Mouse (Mus musculus) megakaryocyte progenitor cell, adult 5-6 weeks (primary cell): ENCODE results near the gene Lhpp. TPM values are rescaled to one million over a fixed set of nuclear protein-coding genes. Genes with fewer than 3 reads are reported as not detected.

Experiments
- ATAC-seq: replicated peaks from 2 replicates; pipeline ENCODE4 v1.8.0; 2016; ENCODE audit warnings: mild to moderate bottlenecking, moderate TSS enrichment, inconsistent platforms; ENCODE audit not compliant: poor library complexity
- total RNA-seq, 2 experiments: library from RNA; stranded (forward) in 1 of 2; stranded (reverse) in 1 of 2; fragments of 157-497, 149-512 nt in 1 of 2; fragments of 200-1000 nt in 1 of 2; gene quantifications; 2 replicates each; pipeline versions ENCODE4 v1.2.3 to v1.2.4; 2015 to 2017

The Lhpp gene
- total RNA-seq (2015), result 10.8 and 14.2 TPM in 2 replicates
- total RNA-seq (2017), result 9.1 and 11.2 TPM in 2 replicates

DNA sequence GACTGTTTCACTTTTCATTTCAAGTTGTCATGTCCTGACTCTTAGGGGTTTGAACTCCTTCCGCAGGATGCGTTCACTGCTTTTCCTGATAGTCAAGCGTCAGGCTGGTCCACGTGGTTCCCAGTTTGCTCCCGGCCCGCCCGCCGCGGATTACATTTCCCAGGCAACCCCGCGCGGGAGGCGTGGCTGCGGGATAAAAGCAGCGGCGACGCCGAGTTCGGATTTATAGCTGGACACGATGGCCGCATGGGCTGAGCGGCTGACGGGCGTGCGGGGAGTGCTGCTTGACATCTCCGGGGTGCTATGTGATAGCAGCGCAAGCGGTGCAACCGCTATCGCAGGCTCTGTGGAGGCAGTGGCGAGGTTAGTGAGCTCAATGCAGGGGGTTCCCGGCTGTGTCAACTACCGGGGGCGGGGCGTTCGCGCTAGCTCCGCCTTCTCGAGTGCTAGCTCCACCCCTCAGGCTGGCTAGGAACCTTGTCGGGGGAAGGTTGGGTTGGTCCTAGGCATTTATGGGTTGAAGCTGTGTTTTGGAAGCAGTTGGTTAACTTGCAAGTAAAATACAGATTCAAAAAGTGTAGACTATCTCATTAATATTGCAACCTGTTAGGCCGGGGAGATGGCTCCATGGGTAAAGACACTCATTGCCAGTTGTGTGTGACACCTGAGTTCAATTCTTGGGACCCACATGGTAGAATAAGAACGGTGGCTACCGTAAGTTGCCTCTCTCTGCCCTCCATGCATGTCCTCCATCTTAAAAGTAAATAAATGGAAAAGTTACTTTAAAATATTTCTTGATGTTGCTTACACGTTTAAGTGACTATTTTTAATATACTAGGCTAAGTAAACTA lies at the start of gene Lhpp:
Gene Lhpp, plus strand, starts transcription at position 171 of the 851 bp plus-strand sequence.
- peak; percentile 90 for ATAC-seq

DNA sequence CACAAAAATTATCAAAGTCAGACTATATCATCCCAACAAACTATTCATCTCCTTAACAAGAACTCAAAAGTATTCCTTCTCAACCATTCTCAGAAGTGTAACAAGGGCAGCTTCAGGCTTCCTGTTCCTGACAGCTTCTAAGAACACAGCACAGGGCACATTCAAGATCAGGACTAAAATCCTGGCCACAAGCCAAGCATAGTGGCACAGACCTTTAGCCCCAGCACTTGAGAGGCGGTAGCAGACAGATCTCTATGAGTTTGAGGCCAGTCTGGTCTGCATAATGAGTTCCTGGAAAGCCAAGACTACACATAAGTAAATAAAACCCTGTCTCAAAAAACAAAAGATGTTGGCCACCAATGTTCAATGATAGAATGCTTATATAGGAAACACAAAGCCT lies 44.6 kb upstream of the Lhpp start:
- ATAC-seq, result no peak

DNA sequence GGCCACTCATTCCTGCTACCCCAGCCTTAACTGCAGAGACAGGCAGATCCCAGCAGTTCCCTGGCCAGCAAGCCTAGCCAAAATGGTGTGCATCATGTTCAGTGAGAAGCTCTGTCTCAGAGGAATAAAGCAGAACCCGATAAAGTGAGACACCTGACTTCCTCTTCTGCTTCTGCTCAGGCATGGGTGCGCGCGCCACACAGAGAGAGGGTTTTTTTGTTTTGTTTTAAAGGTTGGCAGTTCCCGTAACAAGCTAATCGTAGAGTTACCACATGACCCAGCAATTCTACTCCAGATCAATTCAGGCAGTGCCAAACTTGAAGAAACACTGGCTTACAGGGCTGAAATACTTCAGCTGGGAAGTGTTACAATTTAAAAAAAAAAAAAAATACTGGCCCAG lies 41.6 kb upstream of the Lhpp start:
- ATAC-seq, result peak; percentile 34; the same call in 1 of the 2 replicates

DNA sequence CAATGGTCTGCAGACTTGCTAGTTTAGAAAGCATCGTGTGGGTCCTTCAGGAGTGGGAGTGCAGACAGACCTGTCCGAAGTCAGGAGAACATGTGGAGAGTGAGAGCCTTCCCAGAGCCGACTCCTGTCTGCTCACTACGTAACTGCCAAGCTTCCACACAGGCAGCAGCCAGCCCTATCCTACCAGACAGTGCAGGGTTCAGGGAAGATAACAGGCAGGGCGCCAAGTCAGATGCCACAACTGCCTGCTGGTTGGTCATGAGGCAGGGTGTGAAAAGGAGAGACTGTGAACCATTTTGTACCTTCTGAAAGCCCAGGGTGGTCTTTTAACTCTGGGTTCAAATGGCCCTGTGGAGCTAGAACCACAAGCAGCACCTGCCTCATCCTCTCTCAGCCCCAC lies 40.4 kb upstream of the Lhpp start:
- peak; percentile 78 for ATAC-seq

DNA sequence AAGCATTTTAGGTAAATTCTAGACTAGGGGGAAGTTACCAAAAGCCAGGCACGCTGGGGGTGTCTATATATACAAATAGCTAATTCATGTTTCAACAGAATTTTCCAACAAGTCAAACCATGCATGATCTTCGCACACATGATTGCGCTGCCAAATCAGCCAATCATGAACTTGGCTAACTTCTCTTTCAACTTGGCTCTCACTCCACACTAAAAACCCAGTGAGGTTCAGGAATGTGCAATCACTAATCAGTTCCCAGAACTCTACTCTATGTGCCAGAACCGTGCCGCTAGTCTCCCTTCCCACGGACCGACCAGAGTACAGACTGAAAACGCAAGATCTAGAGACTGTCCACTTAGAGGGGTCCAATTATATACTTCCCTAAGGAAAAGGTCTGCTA lies 39.0 kb upstream of the Lhpp start:
- ATAC-seq, result no peak

DNA sequence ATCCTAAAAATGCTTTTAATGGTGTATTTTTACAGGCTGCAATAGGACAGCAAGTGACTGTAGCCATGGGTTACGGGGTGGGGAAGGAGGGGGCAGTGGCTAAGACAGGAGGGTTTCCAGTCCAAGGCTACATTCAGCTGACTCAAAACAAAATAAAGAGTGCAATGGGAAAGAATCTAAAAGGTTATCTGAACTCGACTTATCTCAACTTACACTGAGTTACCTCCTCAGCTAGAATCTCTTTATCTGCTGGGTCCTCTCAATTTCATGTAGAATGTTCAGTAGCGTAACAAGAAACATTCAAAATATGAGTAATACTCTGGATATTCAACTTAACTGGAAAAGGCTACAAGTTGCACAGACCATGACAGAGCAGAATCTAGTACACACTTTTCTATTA lies 37.7 kb upstream of the Lhpp start:
- ATAC-seq, result no peak

DNA sequence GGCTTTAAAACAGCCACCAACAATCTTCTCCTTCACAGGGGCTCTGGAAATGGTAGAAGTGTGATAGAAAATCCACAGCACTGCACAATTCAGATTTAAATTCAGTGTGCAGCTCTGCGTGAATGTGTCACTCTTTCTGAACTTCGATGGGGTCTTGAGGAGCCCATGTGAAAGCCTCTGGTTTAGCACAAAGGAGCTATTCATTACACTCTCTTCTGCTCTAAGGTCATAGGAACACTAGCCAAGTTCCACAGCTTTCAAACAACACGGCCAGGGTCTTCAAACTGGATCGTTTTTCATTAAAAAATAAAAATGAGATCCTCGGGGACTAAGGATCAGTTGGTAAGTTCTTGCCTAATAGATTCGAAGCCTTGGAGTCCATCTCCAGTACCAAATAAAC lies 37.2 kb upstream of the Lhpp start:
- no peak for ATAC-seq

DNA sequence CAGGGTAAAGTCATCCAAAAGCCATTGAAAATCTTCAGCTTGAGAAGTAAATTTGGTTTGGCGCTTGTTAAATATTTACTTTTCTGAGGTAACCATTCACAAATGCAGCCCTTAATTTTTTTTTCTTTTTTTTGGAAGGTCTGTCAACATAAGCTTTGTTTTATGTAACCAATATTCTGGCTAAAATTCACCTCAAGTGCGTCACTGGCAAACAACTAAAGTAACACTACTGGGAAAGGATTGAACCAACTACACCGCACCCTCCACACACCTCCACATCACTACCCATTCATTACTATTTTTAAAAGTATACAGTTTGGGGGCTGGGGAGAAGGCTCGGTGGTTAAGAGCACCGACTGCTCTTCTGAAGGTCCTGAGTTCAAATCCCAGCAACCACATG lies 35.8 kb upstream of the Lhpp start:
- no peak for ATAC-seq

DNA sequence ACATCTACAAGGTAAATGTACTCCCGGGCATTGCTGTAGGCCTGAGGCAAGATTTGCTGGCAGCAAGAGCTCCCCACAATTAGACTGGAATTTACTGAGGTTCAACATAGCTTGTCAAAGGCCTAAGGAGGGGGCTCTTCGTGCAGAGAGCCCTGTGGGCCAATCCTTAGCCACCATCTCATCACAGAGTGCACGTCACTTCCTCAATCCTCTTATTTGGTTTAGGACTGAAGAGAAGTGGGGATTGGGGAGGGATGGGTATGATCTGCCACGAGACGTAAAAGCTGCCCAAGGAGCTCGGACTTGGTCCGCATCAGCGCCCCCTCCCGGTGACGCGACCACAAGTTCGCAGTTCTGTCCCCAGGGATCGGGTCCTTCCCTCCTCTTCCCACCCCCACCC lies 34.8 kb upstream of the Lhpp start:
- peak; percentile 81 for ATAC-seq

DNA sequence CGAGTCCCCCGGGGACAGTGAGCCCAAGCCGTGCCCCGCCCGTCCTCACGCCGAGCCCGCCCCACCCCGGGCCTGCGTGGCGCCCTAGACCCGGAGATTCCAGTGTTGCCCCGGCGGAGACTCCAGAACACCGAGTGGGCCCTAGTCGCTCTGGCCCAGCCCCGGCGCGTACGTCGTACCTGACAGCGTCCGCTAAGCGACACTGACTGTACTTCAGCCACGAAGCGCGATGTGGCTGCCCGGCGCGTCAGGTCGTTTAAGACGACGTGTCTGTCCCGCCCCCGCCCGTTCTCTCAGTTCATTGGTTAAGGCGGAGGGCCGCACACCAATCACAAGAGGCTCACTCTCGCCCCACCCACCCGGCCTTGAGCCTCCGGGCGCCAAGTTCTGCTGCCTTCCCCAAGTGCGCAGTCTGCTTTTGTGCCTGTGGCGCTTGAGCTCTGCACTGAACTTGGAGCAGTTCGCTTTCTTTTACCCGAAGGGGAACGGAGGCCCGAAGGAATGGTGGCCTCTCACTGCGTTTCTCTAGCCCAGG lies 34.3 kb upstream of the Lhpp start, which contains the start of gene Oat:
Gene Oat, minus strand, starts transcription at position 283 of the 535 bp plus-strand sequence.
- ATAC-seq, result peak; percentile 87

DNA sequence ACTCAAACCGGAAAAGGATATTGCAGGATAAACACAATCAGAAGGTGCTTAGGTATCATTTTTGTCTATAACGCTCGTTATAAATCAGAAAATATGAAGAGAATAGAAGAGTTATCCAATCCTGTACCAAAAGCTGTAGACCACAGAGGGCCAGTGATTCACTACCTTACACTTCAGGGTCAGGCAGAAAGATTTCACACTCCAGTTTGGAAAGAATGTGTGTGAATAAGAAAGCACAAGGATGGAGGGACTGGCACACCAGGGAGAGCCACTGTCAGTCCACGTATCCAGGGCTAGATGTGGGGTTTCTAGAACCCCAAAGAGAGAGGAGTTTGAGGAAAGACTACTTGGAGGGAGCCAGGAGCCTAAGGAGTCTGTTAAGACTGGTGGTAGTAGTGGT lies 33.5 kb upstream of the Lhpp start:
- no peak for ATAC-seq

DNA sequence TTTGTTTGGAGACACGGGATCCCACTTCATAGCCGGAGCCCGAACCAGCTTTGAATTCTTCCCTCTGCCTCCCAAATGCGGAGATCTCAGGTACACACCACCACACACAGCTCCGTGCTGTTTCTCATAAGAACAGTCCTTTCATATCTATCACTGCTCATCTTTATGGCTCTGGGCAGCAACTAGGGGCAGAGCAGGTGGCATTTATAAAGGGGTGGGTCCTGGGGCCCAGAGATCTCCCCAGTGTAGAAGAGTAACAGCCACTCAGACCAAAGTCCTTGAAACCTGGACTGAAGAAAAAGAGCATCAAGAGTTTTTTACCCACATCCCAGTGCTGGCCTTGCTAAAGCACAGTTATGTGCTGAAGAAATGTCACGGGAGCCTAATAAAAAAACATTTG lies 29.9 kb upstream of the Lhpp start:
- ATAC-seq, result no peak

DNA sequence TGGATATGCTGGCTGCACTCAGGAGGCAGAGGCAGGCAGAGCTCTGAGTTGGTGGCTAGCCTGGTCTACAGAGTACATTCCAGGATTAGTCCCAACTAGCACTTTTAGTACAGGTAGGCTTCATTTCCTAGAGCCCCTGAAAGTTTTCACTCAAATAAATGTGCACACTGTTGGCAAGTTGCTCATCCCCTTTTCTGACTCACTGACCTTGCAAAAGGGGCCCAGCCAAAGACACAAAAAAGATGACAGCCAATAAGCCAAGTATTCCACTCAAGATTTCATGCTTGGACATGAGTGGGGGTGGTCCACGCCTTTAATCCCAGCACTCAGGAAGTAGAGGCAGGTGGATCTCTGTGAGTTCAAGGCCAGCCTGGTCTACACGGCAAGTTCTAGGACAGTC lies 29.0 kb upstream of the Lhpp start:
- no peak for ATAC-seq

DNA sequence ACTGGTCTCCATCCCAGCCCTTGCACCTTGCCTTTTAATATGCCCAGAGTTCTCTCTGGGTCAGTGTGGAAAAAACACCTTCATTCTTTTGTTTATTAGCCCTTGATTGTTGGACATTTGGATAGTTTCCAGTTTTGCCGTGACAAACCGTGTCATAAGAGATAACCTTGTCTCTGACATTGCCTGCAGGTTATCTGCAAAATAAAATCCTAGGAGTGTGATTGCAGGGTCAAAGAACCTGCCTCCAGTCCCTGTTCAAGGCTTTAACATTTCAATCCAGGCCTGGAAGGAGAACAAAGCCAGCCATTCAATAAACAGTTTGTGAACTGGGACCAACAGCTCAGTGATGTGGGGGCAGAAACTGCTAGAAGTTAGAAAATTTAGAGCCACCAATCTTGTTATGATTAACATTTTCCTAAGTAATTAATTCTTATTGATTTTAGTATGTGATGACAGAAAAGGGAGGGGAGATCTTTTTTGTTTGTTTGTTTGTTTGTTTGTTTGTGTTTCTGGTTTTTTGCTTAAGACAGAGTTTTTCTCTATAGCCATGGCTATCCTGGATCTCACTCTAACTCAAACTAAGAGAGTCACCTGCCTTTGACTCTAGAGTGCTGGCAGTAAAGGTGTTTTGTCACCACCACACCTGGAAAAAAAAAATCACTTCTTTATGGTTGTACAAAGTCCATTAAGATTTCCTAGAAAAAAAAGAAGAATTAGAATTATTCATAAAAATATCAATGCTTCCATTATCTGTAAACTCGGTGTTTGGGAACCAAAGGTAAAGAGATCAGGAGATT lies 24.5 kb upstream of the Lhpp start:
- ATAC-seq, result no peak

DNA sequence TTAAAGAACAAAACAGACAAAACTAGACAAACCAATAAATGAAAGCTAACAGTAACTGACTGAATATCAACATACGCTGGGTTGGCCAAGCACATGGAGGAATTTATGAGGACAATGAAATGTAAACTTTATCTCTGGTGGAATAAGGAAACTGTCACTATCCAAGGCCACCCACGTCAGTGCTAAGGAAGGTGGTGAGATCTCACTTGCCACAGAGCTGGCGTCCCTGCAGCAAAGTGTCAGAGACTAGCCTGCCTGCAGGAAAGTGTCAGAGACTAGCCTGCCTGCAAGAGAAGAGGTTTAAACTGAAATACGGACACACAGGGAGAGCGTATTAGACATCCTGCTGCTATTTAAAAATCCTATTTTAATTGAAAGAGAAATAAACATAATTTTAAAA lies 23.3 kb upstream of the Lhpp start:
- ATAC-seq, result no peak

DNA sequence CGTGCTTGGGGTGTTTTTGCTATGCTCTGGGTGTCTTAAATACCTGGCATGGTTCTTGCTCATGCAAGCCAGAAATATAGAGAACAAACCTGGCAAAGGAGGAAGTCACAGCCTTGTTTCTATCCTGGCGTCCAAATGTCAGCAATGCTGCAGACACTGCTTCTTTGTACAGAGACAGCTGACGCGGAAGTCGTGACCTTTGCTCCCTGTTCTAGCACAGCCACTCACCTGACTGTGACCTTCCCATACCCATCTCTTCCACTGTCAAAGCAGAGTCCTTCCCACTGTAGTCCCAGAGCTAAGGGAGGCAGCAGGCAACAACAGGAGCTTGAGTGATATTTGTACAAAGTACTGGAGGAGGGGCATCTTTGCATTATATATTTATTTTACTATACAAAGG lies 20.8 kb upstream of the Lhpp start:
- ATAC-seq, result no peak

DNA sequence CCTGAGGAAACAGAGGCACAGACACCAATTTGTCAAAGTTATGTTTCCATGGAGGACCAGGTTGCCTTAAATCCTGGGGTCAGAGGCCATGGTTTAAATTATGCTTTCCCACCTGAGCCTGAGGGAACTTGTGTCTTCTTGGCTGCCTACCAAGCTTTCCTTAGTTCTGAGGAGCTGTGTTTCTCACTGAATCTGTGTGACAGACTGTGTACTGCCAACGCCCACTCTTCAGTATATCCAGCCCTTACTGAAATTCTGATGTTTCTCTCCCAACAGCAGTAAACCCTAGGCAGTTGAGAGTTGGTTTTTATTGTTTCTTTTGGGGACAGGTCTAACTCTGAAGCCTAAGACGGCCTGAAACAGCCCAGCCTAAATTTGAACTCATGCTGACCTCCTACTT lies 16.7 kb upstream of the Lhpp start:
- ATAC-seq, result no peak

DNA sequence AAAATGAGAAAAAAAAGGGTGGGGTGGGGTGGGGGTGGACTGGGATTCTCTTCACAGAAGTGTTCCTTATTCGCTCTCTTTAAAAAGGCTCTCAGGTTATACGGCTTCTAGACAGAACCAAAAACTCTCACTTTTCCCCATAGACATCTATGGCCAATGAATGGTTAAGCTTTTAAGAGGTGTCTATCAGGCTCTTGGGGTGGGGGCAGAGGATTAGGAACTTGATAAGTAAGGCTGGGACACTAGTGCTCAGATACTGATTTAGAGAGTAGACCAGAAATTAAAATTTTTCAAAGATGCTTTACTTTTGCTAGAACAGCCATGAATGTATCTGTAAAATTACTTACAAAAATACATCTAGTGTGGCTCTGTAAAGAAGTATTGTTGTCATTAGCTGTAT lies 16.1 kb upstream of the Lhpp start:
- no peak for ATAC-seq

DNA sequence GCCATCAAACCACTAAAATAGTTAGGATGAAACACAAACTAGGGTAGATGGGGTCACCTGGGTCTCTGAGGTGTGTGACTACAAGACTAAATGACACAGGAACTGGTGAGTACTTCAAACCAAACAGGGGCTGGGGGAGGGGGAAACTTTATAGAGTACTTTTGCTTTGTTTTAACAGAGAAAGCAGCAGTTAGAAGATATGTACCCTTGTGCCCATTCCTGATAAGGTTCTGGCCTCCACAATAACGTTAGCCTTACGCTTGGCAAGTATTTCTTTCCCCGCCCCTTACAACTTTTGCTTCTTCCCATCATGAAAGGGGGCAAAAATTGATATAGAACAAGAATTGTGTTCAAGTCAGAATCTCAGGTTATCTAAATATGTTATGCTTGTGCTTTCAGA lies 14.7 kb upstream of the Lhpp start:
- peak; percentile 65 for ATAC-seq

DNA sequence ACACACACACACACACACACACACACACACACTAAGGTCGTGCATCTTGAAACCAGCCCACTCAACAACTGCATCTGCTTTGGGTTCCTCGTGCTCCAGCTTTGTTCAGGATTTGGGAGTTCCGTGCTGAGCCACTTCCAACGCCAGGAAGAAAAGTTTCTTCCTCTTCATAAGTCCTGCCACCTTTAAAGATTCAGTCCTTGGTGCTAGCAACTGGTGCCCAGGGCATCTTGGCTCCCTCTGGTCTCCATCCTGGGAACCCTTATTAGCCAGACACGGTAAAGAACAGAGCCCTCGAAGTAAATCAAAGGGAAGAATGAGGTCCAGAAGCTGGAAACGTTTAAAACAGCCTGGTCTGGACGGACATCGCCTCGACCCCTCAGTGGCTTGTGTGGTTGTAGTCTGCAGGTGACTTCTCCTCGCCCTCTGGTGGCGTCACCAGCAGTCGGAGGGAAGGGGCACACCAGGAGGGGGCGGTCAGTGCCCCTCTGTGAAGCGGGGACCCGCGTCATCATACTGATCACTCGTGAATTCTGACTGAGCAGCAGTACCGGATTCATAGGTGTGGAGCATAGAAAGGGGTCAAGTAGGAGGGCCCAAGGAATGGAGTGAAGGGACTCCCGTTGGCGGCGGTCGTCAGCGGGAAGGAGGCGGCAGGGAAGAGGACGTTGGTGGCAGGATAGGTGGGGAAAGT lies 13.7 kb upstream of the Lhpp start:
- peak; percentile 38 for ATAC-seq
